ENCODE assay signal across 1 mouse cellular context in the genomic region with DNA sequence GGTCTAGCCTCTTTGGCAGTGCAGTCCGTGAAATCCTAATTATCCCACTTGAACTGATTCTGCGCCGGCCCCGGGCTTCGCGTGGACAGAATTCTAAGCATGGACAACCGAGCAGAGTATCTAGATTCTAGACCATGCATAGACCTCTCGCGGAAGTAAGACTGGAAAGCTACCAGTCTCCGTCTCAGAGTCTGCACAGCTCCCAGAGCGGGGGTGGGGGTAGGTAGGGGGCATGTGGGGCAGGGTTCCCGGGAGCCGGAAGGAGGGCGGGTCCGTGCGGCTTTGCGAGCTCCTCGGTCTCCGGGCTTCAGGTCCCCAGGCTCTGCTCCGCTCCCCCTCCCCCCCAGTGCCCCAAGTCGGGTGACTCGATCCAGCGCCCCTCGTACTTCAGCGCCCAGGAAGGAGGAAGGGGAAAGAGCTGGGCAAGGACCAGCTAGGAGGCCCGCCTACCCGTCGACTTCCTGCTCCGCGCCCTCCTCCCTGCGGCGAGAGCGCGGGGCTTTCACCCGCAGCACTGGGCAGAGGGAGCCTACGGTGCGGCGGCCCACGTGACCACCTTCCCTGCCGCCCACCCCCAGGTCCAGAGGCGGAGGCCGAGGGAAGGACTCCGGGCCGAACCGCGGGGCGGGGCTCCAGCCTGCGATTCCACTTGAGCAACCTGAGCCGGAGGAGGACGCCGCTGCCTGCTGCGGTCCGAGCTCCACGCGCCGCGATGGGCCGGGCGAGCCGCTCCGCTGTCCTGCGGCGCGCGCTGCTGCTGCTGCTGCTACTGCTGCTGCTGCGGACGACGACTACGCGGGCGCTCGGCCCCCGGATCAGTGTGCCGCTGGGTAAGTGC.
TF ChIP-seq lines count a peak whose summit lies in the region.

No protein-coding gene starts in this region.

TF ChIP-seq in CH12.LX, 34 proteins besides CTCF, POLR2A, EP300 and RAD21 (continued from another document):
- TF ChIP-seq UBTF (IDR thresholded peaks at IDR 0.05; ENCODE audit: low read depth, low read length) (peak; percentile 72; the same call in 1 of the 2 replicates), ETS1 (conservative IDR thresholded peaks at IDR 0.05; ENCODE audit: low read depth, low read length) (no peak; the same call in 1 of the 2 replicates), MYC (IDR thresholded peaks at IDR 0.05; ENCODE audit: low read depth, low read length) (no peak), MXI1 (IDR thresholded peaks at IDR 0.05; ENCODE audit: low read depth, low read length) (0 out of 2 replicates have a peak, but pooled peaks have one; percentile 69), ZC3H11A (IDR thresholded peaks at IDR 0.05; ENCODE audit: low read depth, low read length) (no peak), IRF4 (IDR thresholded peaks at IDR 0.05; ENCODE audit: low read depth, low read length) (no peak), MAX (IDR thresholded peaks at IDR 0.05; ENCODE audit: low read length) (peak; percentile 53), KAT2A (IDR thresholded peaks at IDR 0.05; ENCODE audit: insufficient replicate concordance, low read length) (no peak), POLR2AphosphoS2 (IDR thresholded peaks at IDR 0.05; ENCODE audit: low read depth, low read length) (no peak), BHLHE40 (IDR thresholded peaks at IDR 0.05; ENCODE audit: low read depth, low read length) (peak; percentile 64), ZMIZ1 (IDR thresholded peaks at IDR 0.05; ENCODE audit: low read depth, low read length) (peak; percentile 50; the same call in 1 of the 2 replicates), RCOR1 (conservative IDR thresholded peaks at IDR 0.05; ENCODE audit: low read depth, low read length) (no peak), NRF1 (IDR thresholded peaks at IDR 0.05; ENCODE audit: low read depth, low read length) (0 out of 2 replicates have a peak, but pooled peaks have one; percentile 10), ZKSCAN1 (IDR thresholded peaks at IDR 0.05; ENCODE audit: borderline replicate concordance, low read depth, low read length) (no peak), GABPA (IDR thresholded peaks at IDR 0.05; ENCODE audit: insufficient replicate concordance, low read depth, low read length) (no peak), USF1 (IDR thresholded peaks at IDR 0.05; ENCODE audit: low read depth, low read length) (peak; percentile 89), USF2 (conservative IDR thresholded peaks at IDR 0.05; ENCODE audit: low read depth, low read length) (peak; percentile 68)
